Mouse (Mus musculus): ENCODE data around the gene 4932438H23Rik.

GRCm38 (mm10) chr16:91010581-91011020 lies 84.3 kb downstream of the 4932438H23Rik start:
- TF ChIP-seq CTCF (IDR thresholded peaks at IDR 0.05; ENCODE audit: control insufficient read depth, insufficient read depth, insufficient replicate concordance, low read depth, low read length), result no peak
- no peak for TF ChIP-seq POLR2A (IDR thresholded peaks at IDR 0.05; ENCODE audit: control insufficient read depth, low read depth, low read length)

Data from testis, adult 2 months (tissue).